In genomic region chr17:79845695-79846094, GRCm38 (mm10) we compare ENCODE assay signal across 35 mouse cellular contexts.
"Had no signal": no experiment of that assay in that cellular context is flagged by ENCODE, and none has a peak within 500 bp of the region (broad histone marks: within the 10 kb centered on the region; RNA-seq: fewer than 3 reads in every experiment).

No protein-coding gene starts in this region.

- H3K4me3 ChIP-seq: heart, embryonic 10.5 days; heart, embryonic 12.5 days; heart, embryonic 13.5 days; heart, embryonic 15.5 days; hindbrain, embryonic 10.5 days; hindbrain, embryonic 12.5 days; hindbrain, embryonic 13.5 days; hindbrain, embryonic 15.5 days; intestine, embryonic 15.5 days; kidney, embryonic 15.5 days; layer of hippocampus, adult 2 months had no signal

- H3K27me3 ChIP-seq: hindbrain, embryonic 13.5 days; hindbrain, embryonic 15.5 days; intestine, embryonic 15.5 days had no signal

- H3K27ac ChIP-seq: heart, embryonic 10.5 days; heart, embryonic 13.5 days; heart, embryonic 15.5 days; hindbrain, embryonic 10.5 days; hindbrain, embryonic 12.5 days; hindbrain, embryonic 13.5 days; hindbrain, embryonic 14.5 days; hindbrain, embryonic 15.5 days; hindbrain, postnatal 0 days; intestine, embryonic 15.5 days; kidney, embryonic 15.5 days; kidney, postnatal 0 days; layer of hippocampus, adult 2 months had no signal

- H3K9me3 ChIP-seq: heart, embryonic 10.5 days; heart, embryonic 12.5 days; heart, embryonic 13.5 days; heart, embryonic 15.5 days; hindbrain, embryonic 12.5 days; hindbrain, embryonic 13.5 days; hindbrain, embryonic 15.5 days; intestine, embryonic 15.5 days; kidney, embryonic 15.5 days had no signal

- ATAC-seq: hindbrain, embryonic 16.5 days; hindbrain, postnatal 0 days; inflammation-experienced regulatory T-cells, adult 6 months; intestine, embryonic 15.5 days; intestine, embryonic 16.5 days; intestine, postnatal 0 days had no signal

- H3K9ac ChIP-seq: heart, embryonic 12.5 days; heart, embryonic 13.5 days; heart, embryonic 15.5 days; hindbrain, embryonic 12.5 days; hindbrain, embryonic 13.5 days; hindbrain, embryonic 14.5 days; hindbrain, embryonic 15.5 days; intestine, embryonic 15.5 days; kidney, embryonic 15.5 days had no signal

- DNase-seq: heart, postnatal 10 days; heart, postnatal 14 days; heart, postnatal 36 days; heart, postnatal 4 days; kidney, adult 11 months; kidney, adult 18-20 months; kidney, adult 2 months; kidney, adult 8-10 months; kidney, adult 9 months; kidney, postnatal 10 days; kidney, postnatal 14 days; kidney, postnatal 25 days; kidney, postnatal 36 days; kidney, postnatal 4 days; layer of hippocampus, adult 9-11 months; layer of hippocampus, postnatal 36 days had no signal

- H3K4me2 ChIP-seq: heart, embryonic 11.5 days; heart, embryonic 12.5 days; heart, embryonic 13.5 days; heart, embryonic 15.5 days; hindbrain, embryonic 12.5 days; hindbrain, embryonic 13.5 days; hindbrain, embryonic 14.5 days; hindbrain, embryonic 15.5 days; intestine, embryonic 15.5 days; kidney, embryonic 15.5 days had no signal

- H3K36me3 ChIP-seq: intestine, embryonic 15.5 days had no signal

- H3K4me1 ChIP-seq: heart, embryonic 10.5 days; heart, embryonic 12.5 days; heart, embryonic 13.5 days; heart, embryonic 15.5 days; hindbrain, embryonic 10.5 days; hindbrain, embryonic 12.5 days; hindbrain, embryonic 13.5 days; hindbrain, embryonic 15.5 days; intestine, embryonic 15.5 days; kidney, embryonic 15.5 days had no signal
